Mouse (Mus musculus) kidney, adult 2 months (tissue): Measurements from ENCODE around the gene Hist1h2ao.
"Not testable (repeated sequence)": the region's sequence is repeated elsewhere in the genome, so short reads cannot be mapped to it uniquely, and the experiment has no call there.

Experiments
- CTCF ChIP-seq: fragments of 200-500 bp; conservative IDR thresholded peaks from 2 replicates; pipeline ENCODE4 v1.5.1; 2011; ENCODE audit warnings: low read depth, mild to moderate bottlenecking, control low read depth, low read length, moderate library complexity, mixed read lengths; ENCODE audit not compliant: insufficient read depth, insufficient read length
- POLR2A ChIP-seq: fragments of 200-500 bp; IDR thresholded peaks from one replicate; pipeline ENCODE4 v1.6.1; 2011; ENCODE audit warnings: low read depth, low read length, control low read depth

DNA sequence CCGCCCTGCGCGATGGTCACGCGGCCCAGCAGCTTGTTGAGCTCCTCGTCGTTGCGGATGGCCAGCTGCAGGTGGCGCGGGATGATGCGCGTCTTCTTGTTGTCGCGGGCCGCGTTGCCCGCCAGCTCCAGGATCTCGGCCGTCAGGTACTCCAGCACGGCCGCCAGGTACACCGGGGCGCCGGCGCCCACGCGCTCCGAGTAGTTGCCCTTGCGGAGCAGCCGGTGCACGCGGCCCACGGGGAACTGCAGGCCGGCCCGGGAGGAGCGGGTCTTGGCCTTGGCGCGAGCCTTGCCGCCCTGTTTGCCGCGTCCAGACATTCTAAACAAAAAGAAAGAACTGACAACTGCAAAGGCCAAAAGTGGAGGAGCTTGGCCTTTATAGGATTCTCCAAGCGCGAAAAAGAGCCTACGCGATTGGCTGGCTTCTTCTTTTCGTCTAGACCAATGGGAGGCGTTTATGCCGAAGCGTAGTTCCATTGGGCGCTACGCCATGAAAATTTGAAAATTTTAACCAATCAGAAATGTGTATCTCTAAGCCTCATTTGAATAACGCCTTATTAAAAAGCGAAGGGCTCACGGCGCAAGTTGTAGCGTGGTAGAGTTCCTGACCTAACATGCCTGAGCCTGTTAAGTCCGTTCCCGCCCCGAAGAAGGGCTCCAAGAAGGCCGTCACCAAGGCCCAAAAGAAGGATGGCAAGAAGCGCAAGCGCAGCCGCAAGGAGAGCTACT, 23.2 kb upstream of the Hist1h2ao start, which contains the start of the genes Hist1h2an and Hist1h2bp:
- not testable (repeated sequence) for TF ChIP-seq CTCF, POLR2A
